Mouse (Mus musculus): ENCODE measurements at regions not wholly inside any gene's neighbourhood (a gene's known extent, or its start where the extent isn't known, plus 50 kb on each side); places are given as distances from the start of the nearest gene placed in this dataset.

DNA sequence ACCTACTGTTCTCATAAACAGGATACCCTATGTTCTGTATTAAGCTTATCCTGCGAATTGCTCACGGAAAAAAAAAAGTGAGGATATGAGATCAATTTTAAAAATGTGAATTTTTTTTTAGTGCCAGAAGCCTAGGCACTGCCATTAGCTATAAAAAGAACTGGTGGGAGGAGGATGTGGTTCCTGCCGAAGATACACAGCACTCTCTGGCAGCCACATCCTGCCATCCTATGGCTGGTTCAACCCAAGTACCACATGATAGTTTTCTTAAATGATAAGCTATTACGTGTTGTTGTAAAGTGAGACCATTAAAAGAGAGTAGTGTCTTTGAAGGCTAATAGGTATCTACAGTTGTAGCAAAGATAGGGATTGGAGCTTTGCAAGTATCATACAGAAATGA lies 58.2 kb upstream of the Ppp3ca start:
- DNase-seq = peak; percentile 26 to 38

DNA sequence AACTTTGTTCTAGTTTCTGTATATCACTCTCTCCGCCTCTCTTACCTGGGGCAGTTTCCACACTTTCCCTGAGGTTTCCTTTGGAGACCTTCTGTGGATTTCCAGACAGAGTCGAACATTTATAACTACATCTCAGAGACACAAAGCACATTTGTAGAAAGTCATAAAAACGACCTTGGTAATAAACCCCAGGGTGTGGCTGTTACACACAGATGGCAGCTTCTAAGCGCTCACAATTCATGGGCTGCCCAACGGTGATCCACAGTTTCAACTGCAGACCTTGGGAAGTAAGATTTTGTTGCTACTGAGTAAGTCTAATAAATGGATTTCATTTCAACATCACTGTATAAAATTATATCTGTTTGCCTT lies 59.4 kb upstream of the Ppp3ca start:
- no peak for DNase-seq

- peak; percentile 6 for DNase-seq
Measured at GRCm38 (mm10) chr3:136609855-136610555, 59.9 kb upstream of the Ppp3ca start.

DNA sequence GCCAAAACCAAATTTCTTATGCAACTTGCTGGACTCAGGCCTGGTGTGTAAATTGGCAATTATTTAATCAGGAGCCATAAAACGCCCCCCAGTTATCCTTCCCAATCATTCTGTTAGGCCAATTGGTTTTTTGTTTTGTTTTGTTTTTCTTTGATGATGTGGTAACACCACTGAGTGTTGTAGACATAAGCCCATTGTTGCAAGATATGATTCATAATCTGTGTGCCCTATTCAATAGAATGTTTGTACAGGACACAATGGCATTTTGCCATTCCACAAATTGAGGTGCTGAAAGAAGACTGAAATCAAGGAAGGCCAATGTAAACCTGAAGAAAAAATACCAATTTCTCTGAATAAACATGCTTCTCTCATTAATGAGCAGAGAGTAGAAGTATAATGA lies 68.2 kb upstream of the Ppp3ca start:
- DNase-seq = no peak

- DNase-seq = no peak
Measured at GRCm38 (mm10) chr3:136583937-136584336, 86.0 kb upstream of the Ppp3ca start.

GRCm38 (mm10) chr3:136578016-136578415 lies 91.9 kb upstream of the Ppp3ca start:
- DNase-seq = no peak

DNA sequence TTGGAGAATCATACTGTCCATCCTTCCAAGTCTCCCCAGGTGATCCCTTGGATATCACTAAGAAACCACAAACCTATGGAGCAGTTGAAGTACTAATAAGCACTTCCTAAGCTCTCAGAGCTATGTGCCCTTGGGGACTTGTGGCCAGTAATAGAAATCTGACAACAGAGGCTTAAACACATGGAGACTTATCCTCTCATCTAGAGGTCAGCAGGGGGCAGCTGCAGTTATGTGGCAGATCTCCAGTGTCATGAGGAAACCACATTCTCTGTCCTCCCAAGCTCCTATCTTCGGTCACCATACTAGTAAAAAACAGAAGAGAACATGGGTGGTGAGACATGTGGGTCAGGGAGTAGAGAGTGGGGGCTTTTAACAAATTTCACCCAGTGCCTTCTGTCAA lies 99.4 kb upstream of the Ppp3ca start:
- no peak for DNase-seq

DNA sequence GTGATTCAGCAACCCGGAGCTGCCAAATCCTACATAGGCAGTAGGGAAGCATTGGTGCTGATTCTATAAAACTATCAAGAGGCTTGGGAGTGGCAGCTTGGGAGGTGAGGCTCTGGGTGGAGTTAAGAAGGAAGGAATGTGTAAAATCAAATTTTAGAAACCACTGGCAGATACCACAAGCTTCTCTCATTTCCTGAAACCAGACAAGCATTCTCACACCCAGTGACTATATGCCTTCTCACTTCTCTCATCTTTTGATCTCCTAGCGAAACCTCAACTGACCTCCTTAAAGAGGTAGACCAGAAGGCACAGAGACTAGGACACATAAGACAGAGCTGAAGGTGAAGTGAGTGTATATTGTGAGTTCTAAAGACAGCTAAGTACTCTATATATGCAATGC lies 113.4 kb upstream of the Ppp3ca start:
- no peak for DNase-seq

DNA sequence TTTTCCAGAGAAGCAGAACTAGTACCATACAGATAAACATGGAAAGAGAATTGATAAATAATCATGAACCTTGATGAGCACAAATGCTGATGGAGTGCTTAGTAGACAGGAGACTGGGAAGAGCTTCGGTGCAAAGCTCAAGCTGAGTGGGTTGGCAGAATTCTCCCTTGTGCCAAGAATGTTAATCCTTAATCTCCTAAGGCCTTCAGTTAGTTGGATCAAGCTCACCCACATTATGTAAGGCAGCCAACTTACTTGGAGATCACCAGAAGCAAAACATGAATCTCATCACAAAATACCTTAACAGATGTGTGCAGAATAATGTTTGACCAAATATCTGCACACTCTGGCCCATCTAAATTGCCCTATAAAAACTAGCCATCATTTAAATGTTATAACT lies 120.5 kb upstream of the Ppp3ca start:
- no peak for DNase-seq

DNA sequence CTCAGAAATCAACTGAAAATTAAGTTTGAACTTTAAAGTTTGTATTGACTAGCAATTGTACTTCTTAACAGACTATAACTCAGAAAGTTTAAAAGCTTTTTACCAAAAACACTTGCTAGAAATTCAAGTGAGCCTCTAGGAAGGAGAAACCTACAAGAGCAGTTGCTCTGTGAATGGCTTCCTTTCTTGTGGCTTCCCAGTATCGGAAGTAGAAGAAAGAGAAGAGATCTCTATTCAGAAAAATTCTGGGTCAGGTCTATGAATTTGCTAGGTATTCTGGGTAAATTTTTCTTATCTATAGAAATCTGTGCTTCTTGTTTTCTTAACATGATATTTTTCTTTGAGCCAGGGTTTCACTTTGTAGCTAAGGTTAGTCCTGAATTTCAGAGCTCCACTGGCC lies 138.3 kb upstream of the Ppp3ca start:
- DNase-seq = no peak

DNA sequence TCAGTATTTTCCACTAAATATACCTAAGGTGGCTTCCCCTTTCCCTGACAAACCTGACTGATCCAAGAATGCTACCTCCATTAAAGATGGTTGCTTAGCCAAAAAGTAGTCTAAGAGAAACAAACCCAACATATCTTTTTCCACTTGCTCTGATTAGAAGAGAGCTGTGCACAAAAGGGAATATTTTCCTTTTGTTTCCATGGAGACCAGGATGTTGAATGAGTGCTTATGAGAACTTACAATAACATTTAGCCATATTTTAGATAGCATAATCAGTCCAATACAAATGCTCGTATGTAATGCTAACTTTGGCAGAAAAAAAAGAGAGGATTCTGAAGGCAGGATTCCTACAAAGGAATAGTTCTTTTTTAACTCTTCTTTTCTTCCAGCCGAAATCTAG lies 161.3 kb upstream of the Ppp3ca start:
- DNase-seq = no peak

DNA sequence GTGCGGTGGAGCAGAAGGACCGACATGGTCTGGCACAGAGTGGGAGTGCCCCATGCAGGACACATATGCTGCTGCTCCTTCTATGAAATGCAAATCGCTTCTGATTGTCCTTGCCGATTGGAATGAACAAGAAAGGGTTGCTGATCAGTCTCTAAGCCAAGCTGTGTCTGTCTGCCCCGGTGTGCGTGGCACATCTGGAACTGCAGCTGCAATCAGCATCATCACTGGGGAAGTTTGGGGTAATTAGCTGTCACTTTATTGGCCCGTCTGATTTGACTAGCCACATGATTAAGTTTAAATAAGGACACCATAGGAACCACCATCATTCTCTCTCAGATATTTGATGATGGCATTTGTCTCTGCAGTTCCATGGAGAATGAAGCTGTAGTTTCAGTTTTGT lies 162.9 kb upstream of the Ppp3ca start:
- DNase-seq = no peak

DNA sequence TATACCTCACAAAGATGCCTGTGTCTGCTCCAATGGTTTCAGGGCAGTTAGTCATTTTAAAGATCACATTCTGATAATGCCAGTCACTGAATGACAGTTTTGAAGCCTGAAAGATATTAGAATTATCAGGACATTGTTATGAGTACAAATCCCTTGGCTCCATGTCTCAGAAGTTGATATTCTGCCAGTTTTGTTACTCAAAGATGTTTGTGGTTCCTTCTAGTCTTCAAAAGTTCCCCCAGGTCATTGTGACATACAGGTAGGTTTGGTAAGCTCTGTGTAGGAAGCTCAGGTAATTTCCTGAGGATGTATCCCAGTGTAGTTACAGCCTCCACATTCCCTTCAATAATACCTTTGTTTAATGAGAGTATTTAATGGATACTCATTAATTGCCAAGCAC lies 169.0 kb upstream of the Bank1 start:
- no peak for DNase-seq

DNA sequence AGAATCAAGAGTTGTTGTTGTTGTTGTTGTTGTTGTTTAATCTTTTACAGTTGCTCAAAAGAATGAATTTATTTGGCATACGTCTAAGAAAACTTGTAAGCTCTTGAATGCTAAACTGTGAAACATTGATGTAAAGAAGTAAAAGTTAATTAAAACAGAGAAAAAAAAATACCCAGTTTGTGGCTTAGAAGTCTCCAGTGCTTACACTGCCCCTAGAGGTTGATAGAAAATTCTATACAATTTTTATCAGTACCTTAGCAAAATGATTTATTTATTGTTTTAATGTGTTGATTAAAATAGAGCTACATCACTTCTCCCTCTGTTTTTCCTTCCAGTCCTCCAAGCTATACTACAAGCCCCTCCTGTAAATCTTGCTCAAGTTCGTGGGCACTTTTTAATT lies 165.8 kb upstream of the Bank1 start:
- DNase-seq = no peak

DNA sequence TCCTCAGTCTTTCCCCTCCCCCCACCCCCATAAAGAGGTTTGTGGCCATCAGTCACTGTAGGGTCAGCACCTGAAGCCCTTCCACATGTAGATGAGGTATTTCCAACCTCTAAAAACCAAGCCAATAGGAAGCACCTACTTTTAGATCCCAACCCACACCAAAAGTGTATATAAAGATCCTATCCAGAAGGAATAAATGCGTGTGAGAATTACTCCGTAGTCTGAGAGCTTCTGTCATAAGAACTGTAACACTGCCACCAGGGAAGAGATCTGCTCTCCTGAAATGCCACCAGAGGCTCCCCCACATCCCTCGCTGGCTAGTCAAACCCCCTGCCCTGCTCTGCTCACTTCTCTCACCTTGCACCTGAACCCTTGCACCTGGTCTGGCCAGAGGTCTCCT lies 145.8 kb upstream of the Bank1 start:
- no peak for DNase-seq

DNA sequence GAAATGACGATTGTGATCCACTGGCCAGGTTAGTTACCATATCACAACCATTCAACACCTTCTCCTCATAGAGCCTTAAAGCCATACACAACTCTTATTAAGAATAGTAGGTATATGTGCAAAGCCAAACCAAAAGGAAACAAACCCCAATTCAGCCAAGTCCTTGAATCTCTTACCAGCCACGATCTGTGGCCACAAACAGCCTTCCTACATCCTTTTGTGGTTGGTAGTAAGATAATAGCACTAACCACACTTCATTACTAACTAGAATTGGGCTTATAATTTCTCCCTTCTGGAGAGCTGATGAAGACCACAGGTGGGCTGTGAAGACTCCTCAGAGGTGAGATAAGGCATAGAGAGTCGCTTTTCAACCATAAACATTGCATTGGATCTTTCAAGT lies 136.9 kb upstream of the Bank1 start:
- DNase-seq = no peak

- DNase-seq = no peak
Measured at GRCm38 (mm10) chr3:136456471-136457117, 130.7 kb upstream of the Bank1 start.

GRCm38 (mm10) chr3:136455651-136456470 lies 130.0 kb upstream of the Bank1 start:
- DNase-seq = no peak

GRCm38 (mm10) chr3:136454967-136455366 lies 129.1 kb upstream of the Bank1 start:
- no peak for DNase-seq

DNA sequence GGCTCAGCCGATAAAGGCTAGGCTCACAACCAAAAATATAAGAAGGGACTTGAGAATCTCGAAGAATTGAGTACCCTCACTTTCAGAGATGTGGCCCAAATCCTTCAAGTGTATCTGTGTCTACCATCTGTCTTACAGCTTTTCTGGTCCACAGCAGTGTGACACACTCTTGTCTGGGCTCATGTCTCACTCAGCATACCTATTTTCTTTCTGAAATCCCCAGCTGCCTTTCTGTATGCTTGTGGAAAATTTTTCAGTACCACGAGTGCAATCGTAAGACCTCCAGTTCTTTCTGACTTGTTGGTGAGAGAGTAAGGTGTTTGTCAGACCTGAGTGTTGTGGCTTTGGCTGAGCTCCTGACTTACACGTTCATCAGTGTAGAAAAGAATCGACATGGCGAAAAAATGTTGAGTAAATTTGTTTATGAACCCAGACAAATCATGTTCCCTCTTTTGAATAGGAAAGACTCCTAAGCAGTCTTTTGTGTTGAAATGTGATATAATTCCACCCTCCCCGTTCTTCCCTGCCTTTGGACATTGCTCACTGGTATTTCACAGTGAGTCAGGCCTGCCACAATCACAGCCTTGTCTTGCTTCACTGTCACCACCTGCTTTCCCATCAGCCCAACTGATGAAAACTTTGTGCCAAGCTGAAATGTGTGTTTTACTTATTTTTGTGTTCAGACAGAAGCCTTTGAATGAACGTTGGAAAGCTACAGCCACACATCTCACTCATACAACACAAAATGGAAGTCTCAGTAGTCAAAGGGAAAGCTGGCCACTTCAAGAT lies 125.3 kb upstream of the Bank1 start:
- DNase-seq = no peak

DNA sequence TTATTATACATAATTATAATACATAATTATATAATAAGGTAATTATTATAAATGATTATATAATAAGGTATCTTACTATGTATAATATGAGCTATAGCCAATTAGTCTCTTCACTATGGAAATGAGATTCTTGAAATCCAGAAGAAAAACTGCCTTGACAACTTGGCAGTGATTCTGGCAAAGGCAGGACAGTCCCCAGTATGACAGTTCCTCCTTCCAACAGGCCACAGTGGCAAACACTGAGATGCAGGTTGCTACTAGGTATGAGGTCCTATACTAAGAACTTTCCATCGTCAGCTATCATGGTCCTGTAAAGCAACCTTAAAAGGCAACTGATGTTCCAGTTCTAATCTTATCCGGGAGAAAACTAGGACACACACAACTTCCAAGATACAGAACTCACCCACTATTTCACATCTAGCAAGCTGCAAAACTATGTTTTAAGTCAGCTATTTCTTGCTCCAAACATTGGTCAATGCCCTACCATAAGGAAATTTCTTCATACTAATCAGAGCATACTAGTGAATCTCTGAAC lies 124.6 kb upstream of the Bank1 start:
- no peak for DNase-seq

DNA sequence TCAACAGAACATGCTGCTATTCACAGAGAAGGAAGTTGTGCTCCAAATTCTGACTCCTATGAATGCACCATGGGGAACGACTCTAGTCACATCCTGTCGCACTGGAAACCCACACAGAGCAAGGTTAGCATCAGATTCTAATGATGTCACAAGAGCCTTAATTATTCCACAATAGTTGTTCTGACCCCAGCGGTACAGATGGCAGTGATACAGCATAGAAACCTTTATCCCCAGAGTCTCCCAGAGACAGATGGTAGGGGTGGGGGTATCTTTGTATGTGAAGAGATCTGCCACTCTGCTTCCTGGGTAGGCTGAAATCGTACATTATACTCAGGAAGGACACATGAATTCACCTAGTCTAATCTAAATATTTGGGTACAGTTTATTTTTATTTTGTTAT lies 123.5 kb upstream of the Bank1 start:
- DNase-seq = no peak

- DNase-seq = no peak
Measured at GRCm38 (mm10) chr3:136444598-136444997, 118.7 kb upstream of the Bank1 start.

Measured in thymus, postnatal 36 days (tissue).